Mouse (Mus musculus): ENCODE results near the gene Fnbp4. TPM values are rescaled to one million over a fixed set of nuclear protein-coding genes. Genes with fewer than 3 reads are reported as not detected.

Gene Fnbp4
- polyA plus RNA-seq (2021; fragmentation: Nextera tagmentation), result 4.6 and 6.5 TPM in 2 replicates
- long read RNA-seq, experiment 1, full-length matches to known transcripts, result 1 of 29 reads
- long read RNA-seq, experiment 1, partial matches to known transcripts, result 25 of 29 reads
- long read RNA-seq, experiment 1, other reads (novel, unspliced or antisense), result 3 of 29 reads
- long read RNA-seq, experiment 2, full-length matches to known transcripts, result 22 of 61 reads
- long read RNA-seq, experiment 2, partial matches to known transcripts, result 28 of 61 reads
- long read RNA-seq, experiment 2, other reads (novel, unspliced or antisense), result 11 of 61 reads

GRCm38 (mm10) chr2:90745053-90745678 lies at the start of gene Fnbp4:
Gene Fnbp4 (plus strand): TSS chr2:90745370.

GRCm38 (mm10) chr2:90782458-90782857 lies 37.3 kb downstream of the Fnbp4 start, which contains the start of gene Agbl2:
Gene Agbl2 (plus strand): TSS chr2:90782727.

Other genes with a start within 250 kb of the Fnbp4 start
- 8.2 and 9.1 TPM in 2 replicates for gene Ptprj, start 164.7 kb upstream of the Fnbp4 start, polyA plus RNA-seq (2021; fragmentation: Nextera tagmentation)
- gene Nup160, start 68.2 kb upstream of the Fnbp4 start, polyA plus RNA-seq (2021; fragmentation: Nextera tagmentation), result 2.2 and 2.3 TPM in 2 replicates
- gene Agbl2, start 37.4 kb downstream of the Fnbp4 start, polyA plus RNA-seq (2021; fragmentation: Nextera tagmentation), result 0.92 and 1.8 TPM in 2 replicates
- 207 and 221 TPM in 2 replicates for gene Mtch2, start 101.8 kb downstream of the Fnbp4 start, polyA plus RNA-seq (2021; fragmentation: Nextera tagmentation)
- gene C1qtnf4, start 140.5 kb downstream of the Fnbp4 start, polyA plus RNA-seq (2021; fragmentation: Nextera tagmentation), result 41.8 and 82.9 TPM in 2 replicates
- gene Kbtbd4, start 159.4 kb downstream of the Fnbp4 start, polyA plus RNA-seq (2021; fragmentation: Nextera tagmentation), result 28.5 and 28.6 TPM in 2 replicates
- gene Ndufs3, start 159.5 kb downstream of the Fnbp4 start, polyA plus RNA-seq (2021; fragmentation: Nextera tagmentation), result 465 and 492 TPM in 2 replicates
- 34.3 and 40.7 TPM in 2 replicates for gene Celf1, start 195.0 kb downstream of the Fnbp4 start, polyA plus RNA-seq (2021; fragmentation: Nextera tagmentation)

Data from layer of hippocampus, adult 6 months (tissue).